In genomic region chr15:6723338-6723737, GRCm38 (mm10) we compare ENCODE assay signal across 18 mouse cellular contexts. TPM values are rescaled to one million over a fixed set of nuclear protein-coding genes. Genes with fewer than 3 reads are reported as not detected.
DNase-seq lines count a peak whose midpoint lies in the region; ATAC-seq and TF ChIP-seq lines count a peak whose summit lies in the region.
"Had no signal": no experiment of that assay in that cellular context is flagged by ENCODE, and none has a peak within 500 bp of the region (broad histone marks: within the 10 kb centered on the region; RNA-seq: fewer than 3 reads in every experiment).

No protein-coding gene starts in this region.

- TF ChIP-seq EP300 in CH12.LX (IDR thresholded peaks at IDR 0.05; ENCODE audit: low read length) (no peak), MEL (IDR thresholded peaks at IDR 0.05; ENCODE audit: low read depth in 1 of 2, low read length in 2 of 2) (no peak)

- no peak overlapping the region for H3K27ac ChIP-seq in layer of hippocampus, adult 2 months
- H3K27ac ChIP-seq in CH12.LX (ENCODE audit: insufficient read depth, low read depth) (no peak overlapping the region), MEL (ENCODE audit: control insufficient read depth, low read depth, low read length) (no peak overlapping the region)
- H3K27ac ChIP-seq: embryonic facial prominence, embryonic 10.5 days; gastrocnemius, adult 2 months; hindbrain, embryonic 12.5 days; limb, embryonic 13.5 days; lung, embryonic 15.5 days had no signal

- peak; percentile 30; the same call in 1 of the 2 replicates for TF ChIP-seq CTCF in layer of hippocampus, adult 2 months (conservative IDR thresholded peaks at IDR 0.05)
- TF ChIP-seq CTCF in CH12.LX (conservative IDR thresholded peaks at IDR 0.05 in 1 of 2, IDR thresholded peaks at IDR 0.05 in 1 of 2; ENCODE audit: low read depth in 2 of 2, low read length in 2 of 2): peak in 1 of 2 experiments; percentile 24; a peak in 2 of 4 replicates
- TF ChIP-seq CTCF in MEL (IDR thresholded peaks at IDR 0.05 in 2 of 3, conservative IDR thresholded peaks at IDR 0.05 in 1 of 3; ENCODE audit: control insufficient read depth in 1 of 3, insufficient read depth in 1 of 3, low read depth in 2 of 3, low read length in 3 of 3, poor library complexity in 1 of 3, severe bottlenecking in 1 of 3): peak; percentile 4 to 29 (median 20); a peak in 3 of 6 replicates

- dilution Hi-C loops in CH12.LX (cut with MboI; ENCODE audit: extremely low pct_ligation_motif_present, extremely low pct_unique_long_range_greater_than_20kb, low sequenced_read_pairs): no loop called here

- in situ Hi-C loops in CH12.LX (cut with MboI; ENCODE audit: low pct_ligation_motif_present, low pct_unique_long_range_greater_than_20kb, low sequenced_read_pairs): no loop called here

- no peaks in the 10 kb centered on the region for H3K27me3 ChIP-seq in CH12.LX (replicated peaks)
- H3K27me3 ChIP-seq in MEL (ENCODE audit: control insufficient read depth in 1 of 2, insufficient read depth in 2 of 2, low read length in 2 of 2): no peaks in the 10 kb centered on the region
- H3K27me3 ChIP-seq: hindbrain, embryonic 12.5 days; limb, embryonic 13.5 days; lung, embryonic 15.5 days had no signal

- no peak for TF ChIP-seq POLR2A in CH12.LX (IDR thresholded peaks at IDR 0.05; ENCODE audit: low read depth, low read length)
- no peak for TF ChIP-seq POLR2A in MEL (IDR thresholded peaks at IDR 0.05; ENCODE audit: control insufficient read depth in 1 of 2, insufficient read depth in 1 of 2, low read depth in 1 of 2, low read length in 2 of 2, poor library complexity in 1 of 2)

- ATAC-seq in megakaryocyte progenitor cell, adult 5-6 weeks (replicated peaks; ENCODE audit: poor library complexity): peak; percentile 41; the same call in 1 of the 2 replicates
- ATAC-seq: forebrain, embryonic 14.5 days had no signal

- H3K9me3 ChIP-seq in CH12.LX (replicated peaks; ENCODE audit: low read length) (peaks cover 3% of the 10 kb centered on the region), MEL (replicated peaks; ENCODE audit: insufficient read depth, low read length) (no peaks in the 10 kb centered on the region)
- H3K9me3 ChIP-seq: lung, embryonic 15.5 days had no signal

- H3K4me1 ChIP-seq in CH12.LX (ENCODE audit: control insufficient read depth in 1 of 2, insufficient read depth in 2 of 2) (peaks cover 0 to 11% of the 10 kb centered on the region in 2 experiments; a peak in 1 of 4 replicates), MEL (ENCODE audit: control insufficient read depth in 1 of 2, insufficient read depth in 2 of 2, low read length in 2 of 2) (peaks cover 22 to 33% of the 10 kb centered on the region in 2 experiments)
- H3K4me1 ChIP-seq: embryonic facial prominence, embryonic 10.5 days; hindbrain, embryonic 12.5 days; lung, embryonic 15.5 days had no signal

- DNase-seq in layer of hippocampus, adult 2 months (ENCODE audit: low spot score in 2 of 2): no peak
- DNase-seq in layer of hippocampus, postnatal 25 days (ENCODE audit: extremely low spot score in 1 of 2, low spot score in 1 of 2): no peak
- DNase-seq in CH12.LX (ENCODE audit: extremely low read depth) (no peak), MEL (ENCODE audit: low read depth, low spot score) (peak; percentile 43)
- DNase-seq in urinary bladder, postnatal 36 days (ENCODE audit: low spot score in 2 of 2): no peak
- no peak for DNase-seq in adrenal gland, adult 2 months
- DNase-seq: adrenal gland, postnatal 10 days; cerebellum, adult 18-20 months; gastrocnemius, adult 2 months; heart, adult 18-20 months; kidney, postnatal 14 days; midbrain, embryonic 14.5 days had no signal

- no peak overlapping the region for H3K9ac ChIP-seq in CH12.LX (ENCODE audit: insufficient read depth, low read depth)
- no peak overlapping the region for H3K9ac ChIP-seq in MEL (ENCODE audit: control insufficient read depth, low read depth, low read length, poor library complexity, severe bottlenecking)
- H3K9ac ChIP-seq: hindbrain, embryonic 12.5 days; limb, embryonic 13.5 days; lung, embryonic 15.5 days had no signal

- H3K36me3 ChIP-seq in CH12.LX (replicated peaks in 1 of 2; ENCODE audit: control insufficient read depth in 1 of 2, insufficient read depth in 1 of 2, low read length in 1 of 2) (peaks cover 0 to 14% of the 10 kb centered on the region in 2 experiments), MEL (ENCODE audit: control insufficient read depth in 1 of 2, insufficient read depth in 2 of 2, low read length in 2 of 2) (peaks cover 4 to 41% of the 10 kb centered on the region in 2 experiments)
- H3K36me3 ChIP-seq: lung, embryonic 15.5 days had no signal

- TF ChIP-seq RAD21 in CH12.LX (IDR thresholded peaks at IDR 0.05; ENCODE audit: low read depth, low read length): no peak
- TF ChIP-seq RAD21 in MEL (IDR thresholded peaks at IDR 0.05; ENCODE audit: low read depth, low read length): no peak; the same call in 1 of the 2 replicates

- no peak overlapping the region for H3K4me2 ChIP-seq in CH12.LX (ENCODE audit: insufficient read depth, low read depth, poor library complexity, severe bottlenecking)
- H3K4me2 ChIP-seq: hindbrain, embryonic 12.5 days; limb, embryonic 13.5 days; lung, embryonic 15.5 days had no signal

- H3K79me2 ChIP-seq in CH12.LX (replicated peaks; ENCODE audit: control insufficient read depth, extremely low read depth, insufficient read depth, poor library complexity, severe bottlenecking) (peaks cover 22% of the 10 kb centered on the region), MEL (ENCODE audit: control insufficient read depth, insufficient read depth, low read length, poor library complexity) (peaks cover 57% of the 10 kb centered on the region)

- no peak overlapping the region for H3K4me3 ChIP-seq in layer of hippocampus, adult 2 months
- H3K4me3 ChIP-seq in CH12.LX (replicated peaks in 1 of 3; ENCODE audit: low read depth in 2 of 3, low read length in 2 of 3, poor library complexity in 1 of 3) (no peak overlapping the region), MEL (ENCODE audit: control insufficient read depth in 1 of 2, insufficient read depth in 1 of 2, low read depth in 2 of 2, low read length in 2 of 2) (no peak overlapping the region)
- H3K4me3 ChIP-seq: embryonic facial prominence, embryonic 10.5 days; gastrocnemius, adult 2 months; hindbrain, embryonic 12.5 days; limb, embryonic 13.5 days; lung, embryonic 15.5 days had no signal

TF ChIP-seq in CH12.LX, 34 proteins besides CTCF, POLR2A, EP300 and RAD21:
- TF ChIP-seq MAZ (IDR thresholded peaks at IDR 0.05; ENCODE audit: low read depth, low read length): no peak
- TF ChIP-seq MYC (IDR thresholded peaks at IDR 0.05; ENCODE audit: low read depth, low read length): 0 out of 2 replicates have a peak, but pooled peaks have one; percentile 36

TF ChIP-seq in MEL, 35 proteins besides CTCF, POLR2A, EP300 and RAD21:
- no peak for TF ChIP-seq MEF2A (IDR thresholded peaks at IDR 0.05; ENCODE audit: extremely low read depth, insufficient replicate concordance, low read depth, low read length, poor library complexity, severe bottlenecking)
- no peak for TF ChIP-seq MAFK (IDR thresholded peaks at IDR 0.05; ENCODE audit: borderline replicate concordance, low read depth, low read length)
- 0 out of 2 replicates have a peak, but pooled peaks have one; percentile 29 for TF ChIP-seq MYC (IDR thresholded peaks at IDR 0.05; ENCODE audit: low read depth, low read length)
- TF ChIP-seq TBP (IDR thresholded peaks at IDR 0.05; ENCODE audit: low read depth, low read length): no peak
- TF ChIP-seq POLR2AphosphoS5 (IDR thresholded peaks at IDR 0.05; ENCODE audit: borderline replicate concordance, low read depth, low read length): no peak
- TF ChIP-seq ZC3H11A (IDR thresholded peaks at IDR 0.05; ENCODE audit: low read depth, low read length): no peak
- no peak for TF ChIP-seq E2F4 (IDR thresholded peaks at IDR 0.05; ENCODE audit: borderline replicate concordance, low read depth, low read length)
- TF ChIP-seq HCFC1 (IDR thresholded peaks at IDR 0.05; ENCODE audit: low read depth, low read length): no peak

RNA-seq across cellular contexts. Expression of gene Rictor, which starts 15.2 kb away (rescaled TPM):
- 10 to 100 TPM; 46.2 to 48.5 TPM for total RNA-seq in layer of hippocampus, adult 2 months (2021)
- 10 to 100 TPM; 43.1 to 43.9 TPM for total RNA-seq in layer of hippocampus, postnatal 25 days (2021)
- 7.4 and 7.6 TPM in 2 replicates for total RNA-seq in CH12.LX (2012; rRNA removed)
- 7.1 and 8.0 TPM in 2 replicates for total RNA-seq in CH12.LX (2014; rRNA removed)
- polyA plus RNA-seq in CH12.LX (2012; ENCODE audit: insufficient read length, low read depth): 6.6 and 8.0 TPM in 2 replicates
- total RNA-seq in MEL (2012; rRNA removed): 10.6 and 12.8 TPM in 2 replicates
- polyA plus RNA-seq in MEL (2012; ENCODE audit: insufficient read depth in 1 of 2, insufficient read length in 2 of 2, low read depth in 1 of 2, low replicate concordance in 2 of 2, missing spikeins in 1 of 2): 10 to 100 TPM in 1 of 2 experiments, not detected in 1; 10.3 TPM
- 26.0 and 29.8 TPM in 2 replicates for total RNA-seq in megakaryocyte progenitor cell, adult 5-6 weeks (2015)
- total RNA-seq in megakaryocyte progenitor cell, adult 5-6 weeks (2017): 19.4 and 29.6 TPM in 2 replicates
- 10 to 100 TPM; 18.0 to 28.5 TPM for total RNA-seq in adrenal gland, adult 2 months (2021)
- polyA plus RNA-seq in adrenal gland, adult 2 months (2012; rRNA removed): 2.3 and 2.9 TPM in 2 replicates
